ENCODE assay signal across 9 mouse cellular contexts in genomic region chr19:46357344-46358280, GRCm38 (mm10). TPM values are rescaled to one million over a fixed set of nuclear protein-coding genes. Genes with fewer than 3 reads are reported as not detected.
DNase-seq lines count a peak whose midpoint lies in the region; ATAC-seq lines count a peak whose summit lies in the region.
"Had no signal": no experiment of that assay in that cellular context is flagged by ENCODE, and none has a peak within 500 bp of the region (broad histone marks: within the 10 kb centered on the region; RNA-seq: fewer than 3 reads in every experiment).

No protein-coding gene starts in this region.

- peak; percentile 12 for DNase-seq in kidney, adult 18-20 months
- DNase-seq in kidney, adult 8-10 months, result no peak
- no peak for DNase-seq in forebrain, embryonic 11.5 days (ENCODE audit: low spot score)
- DNase-seq in lung, postnatal 14 days, result peak; percentile 58
- peak; percentile 77 for DNase-seq in yolk sac, embryonic 10.5 days (ENCODE audit: low spot score)
- DNase-seq in right cerebral cortex, adult 2 months (ENCODE audit: low spot score in 2 of 2), result no peak

- WGBS in forebrain, embryonic 11.5 days, result 20% methylated on average over 25 of the region's 25 CpGs
- 17% methylated on average over 25 of the region's 25 CpGs for WGBS in intestine, embryonic 16.5 days

- H3K4me3 ChIP-seq in forebrain, embryonic 11.5 days (ENCODE audit: low read depth, low read length), result peak overlapping the region; percentile 43
- peak overlapping the region; percentile 60 for H3K4me3 ChIP-seq in intestine, embryonic 16.5 days (ENCODE audit: low read length)

- no peak overlapping the region for H3K27ac ChIP-seq in forebrain, embryonic 11.5 days (ENCODE audit: low read depth, low read length)
- peak overlapping the region; percentile 66 for H3K27ac ChIP-seq in intestine, embryonic 16.5 days (ENCODE audit: low read length)

- H3K9me3 ChIP-seq in forebrain, embryonic 11.5 days (ENCODE audit: control insufficient read depth, low read length), result no peaks in the 10 kb centered on the region
- no peaks in the 10 kb centered on the region for H3K9me3 ChIP-seq in intestine, embryonic 16.5 days (ENCODE audit: control insufficient read depth, low read length)
- H3K9me3 ChIP-seq: G1E had no signal

- peak overlapping the region; percentile 69 for H3K4me2 ChIP-seq in forebrain, embryonic 11.5 days (ENCODE audit: low read depth, low read length, severe bottlenecking)
- H3K4me2 ChIP-seq in intestine, embryonic 16.5 days (ENCODE audit: low read depth, low read length), result peak overlapping the region; percentile 71

- H3K4me1 ChIP-seq in forebrain, embryonic 11.5 days (replicated peaks; ENCODE audit: control insufficient read depth, insufficient read depth, low read length), result peaks cover 7% of the 10 kb centered on the region; the same call in 1 of the 2 replicates
- H3K4me1 ChIP-seq in intestine, embryonic 16.5 days (ENCODE audit: control insufficient read depth, insufficient read depth, low read length), result peaks cover 5% of the 10 kb centered on the region; the same call in 1 of the 2 replicates

- no peaks in the 10 kb centered on the region for H3K36me3 ChIP-seq in forebrain, embryonic 11.5 days (ENCODE audit: control insufficient read depth, insufficient read depth, low read length)
- no peaks in the 10 kb centered on the region for H3K36me3 ChIP-seq in intestine, embryonic 16.5 days (ENCODE audit: control insufficient read depth, insufficient read depth, low read length)
- H3K36me3 ChIP-seq: G1E had no signal

- H3K27me3 ChIP-seq in forebrain, embryonic 11.5 days (ENCODE audit: control insufficient read depth, insufficient read depth, low read length), result peaks cover 7% of the 10 kb centered on the region
- no peaks in the 10 kb centered on the region for H3K27me3 ChIP-seq in intestine, embryonic 16.5 days (replicated peaks; ENCODE audit: control insufficient read depth, insufficient read depth, low read length)

- ATAC-seq in forebrain, embryonic 11.5 days (replicated peaks; ENCODE audit: low FRiP score), result no peak
- ATAC-seq in intestine, embryonic 16.5 days, result peak; percentile 75
- ATAC-seq in activated CD4-positive, CD25-positive, alpha-beta regulatory T cell, adult 4 months, result no peak

- H3K9ac ChIP-seq in forebrain, embryonic 11.5 days (ENCODE audit: low read length), result peak overlapping the region; percentile 57
- peak overlapping the region; percentile 73 for H3K9ac ChIP-seq in intestine, embryonic 16.5 days (ENCODE audit: low read depth, low read length)

RNA-seq across cellular contexts. Expression of gene 2310034G01Rik, which starts 7.5 kb away (rescaled TPM):
- polyA plus RNA-seq in forebrain, embryonic 11.5 days (2014; fragmentation: Nextera tagmentation; extraction: Ambion mirVana), result 1.3 and 2.7 TPM in 2 replicates
- polyA plus RNA-seq in intestine, embryonic 16.5 days (2015; fragmentation: Nextera tagmentation; extraction: Ambion mirVana), result 1.3 and 1.5 TPM in 2 replicates
- polyA plus RNA-seq in activated CD4-positive, CD25-positive, alpha-beta regulatory T cell, adult 4 months (2017; shearing (Covaris generic)), result not detected
- polyA plus RNA-seq: G1E had no signal

RNA-seq across cellular contexts. Expression of gene Mfsd13a, which starts 16.7 kb away (rescaled TPM):
- 7.9 and 8.6 TPM in 2 replicates for polyA plus RNA-seq in forebrain, embryonic 11.5 days (2014; fragmentation: Nextera tagmentation; extraction: Ambion mirVana)
- 16.2 and 16.3 TPM in 2 replicates for polyA plus RNA-seq in intestine, embryonic 16.5 days (2015; fragmentation: Nextera tagmentation; extraction: Ambion mirVana)
- 1 to 10 TPM; 3.9 to 7.1 TPM for polyA plus RNA-seq in activated CD4-positive, CD25-positive, alpha-beta regulatory T cell, adult 4 months (2017; shearing (Covaris generic))

RNA-seq across cellular contexts. Expression of gene Cuedc2, which starts 19.1 kb away (rescaled TPM):
- polyA plus RNA-seq in forebrain, embryonic 11.5 days (2014; fragmentation: Nextera tagmentation; extraction: Ambion mirVana), result 217 and 242 TPM in 2 replicates
- 127 and 132 TPM in 2 replicates for polyA plus RNA-seq in intestine, embryonic 16.5 days (2015; fragmentation: Nextera tagmentation; extraction: Ambion mirVana)
- polyA plus RNA-seq in activated CD4-positive, CD25-positive, alpha-beta regulatory T cell, adult 4 months (2017; shearing (Covaris generic)), result 10 to 100 TPM; 40.7 to 52.4 TPM

RNA-seq across cellular contexts. Expression of gene Fbxl15, which starts 29.6 kb away (rescaled TPM):
- 22.5 and 25.8 TPM in 2 replicates for polyA plus RNA-seq in forebrain, embryonic 11.5 days (2014; fragmentation: Nextera tagmentation; extraction: Ambion mirVana)
- polyA plus RNA-seq in intestine, embryonic 16.5 days (2015; fragmentation: Nextera tagmentation; extraction: Ambion mirVana), result 17.3 and 18.9 TPM in 2 replicates
- polyA plus RNA-seq in activated CD4-positive, CD25-positive, alpha-beta regulatory T cell, adult 4 months (2017; shearing (Covaris generic)), result 1 to 10 TPM; 5.6 to 6.9 TPM

RNA-seq across cellular contexts. Expression of gene Psd, which starts 30.7 kb away (rescaled TPM):
- 10.7 and 11.3 TPM in 2 replicates for polyA plus RNA-seq in forebrain, embryonic 11.5 days (2014; fragmentation: Nextera tagmentation; extraction: Ambion mirVana)
- polyA plus RNA-seq in intestine, embryonic 16.5 days (2015; fragmentation: Nextera tagmentation; extraction: Ambion mirVana), result 13.2 and 13.6 TPM in 2 replicates
- polyA plus RNA-seq in activated CD4-positive, CD25-positive, alpha-beta regulatory T cell, adult 4 months (2017; shearing (Covaris generic)), result 1 to 10 TPM; 3.4 to 4.5 TPM

Comparison
In these comparisons a context has a peak if more than half of its experiments do, and no peak if none do; other contexts are left out.
1. DNase-seq: peak in kidney, adult 18-20 months (single experiment), lung, postnatal 14 days (single experiment) and yolk sac, embryonic 10.5 days (single experiment); none in kidney, adult 8-10 months (0 of 2), forebrain, embryonic 11.5 days (single experiment) and right cerebral cortex, adult 2 months (0 of 2).